Mouse (Mus musculus) macrophage (primary cell): ENCODE results near the gene Ggps1. TPM values are rescaled to one million over a fixed set of nuclear protein-coding genes. Genes with fewer than 3 reads are reported as not detected.
"Not testable (repeated sequence)": the region's sequence is repeated elsewhere in the genome, so short reads cannot be mapped to it uniquely, and the experiment has no call there.

Source experiments
- H3K27ac ChIP-seq: fragments of 350-480 bp; formaldehyde crosslinking; 2 replicates; pipeline ENCODE4 v1.9.0; 2021
- H3K36me3 ChIP-seq: fragments of 350-480 bp; formaldehyde crosslinking; 2 replicates; pipeline ENCODE4 v1.9.0; 2021; ENCODE audit errors: inconsistent target
- H3K4me3 ChIP-seq: fragments of 350-480 bp; formaldehyde crosslinking; 2 replicates; pipeline ENCODE4 v1.9.0; 2021; ENCODE audit errors: inconsistent target
- H3K79me2 ChIP-seq: fragments of 350-480 bp; formaldehyde crosslinking; 2 replicates; pipeline ENCODE4 v1.9.0; 2021; ENCODE audit errors: inconsistent target
- WGBS: methylation state at CpG from one replicate; pipeline ENCODE4 v1.1.7; 2026; ENCODE audit warnings: inconsistent platforms; ENCODE audit not compliant: missing documents; 5-methylcytosine and 5-hydroxymethylcytosine counted together
- polyA plus RNA-seq: library from polyadenylated mRNA; stranded (reverse); fragments of 250-400 nt; gene quantifications from 3 replicates; pipeline ENCODE4 v1.2.4, GENCODE M21; 2018; ENCODE audit warnings: inconsistent platforms

Ggps1 gene
- polyA plus RNA-seq, 1 experiment from 2014 or later, result 19.6 TPM

GRCm38 (mm10) chr13:14021417-14021816 lies 41.9 kb downstream of the Ggps1 start:
- H3K79me2 ChIP-seq, H3K27ac ChIP-seq, H3K4me3 ChIP-seq: not testable (repeated sequence)
- WGBS, result no CpG with 5 or more reads among the region's 12 CpGs
- H3K36me3 ChIP-seq, result peaks cover 13% of the 10 kb centered on the region; the same call in 1 of the 2 replicates

GRCm38 (mm10) chr13:14018852-14019251 lies 44.4 kb downstream of the Ggps1 start:
- 80% methylated on average over 3 of the region's 3 CpGs for WGBS
- Histone ChIP-seq H3K79me2 (no peaks in the 10 kb centered on the region), H3K4me3 (no peak overlapping the region), H3K27ac (no peak overlapping the region), H3K36me3 (peaks cover 13% of the 10 kb centered on the region; the same call in 1 of the 2 replicates)

- no peak overlapping the region for H3K27ac ChIP-seq
- H3K36me3 ChIP-seq, result peaks cover 18% of the 10 kb centered on the region; the same call in 1 of the 2 replicates
- H3K4me3 ChIP-seq, result no peak overlapping the region
- H3K79me2 ChIP-seq, result no peaks in the 10 kb centered on the region
Measured at GRCm38 (mm10) chr13:14018283-14018682, 45.0 kb downstream of the Ggps1 start.

GRCm38 (mm10) chr13:14015609-14016008 lies 47.7 kb downstream of the Ggps1 start:
- Histone ChIP-seq H3K36me3 (peaks cover 20% of the 10 kb centered on the region; the same call in 1 of the 2 replicates), H3K4me3 (no peak overlapping the region), H3K79me2 (no peaks in the 10 kb centered on the region), H3K27ac (no peak overlapping the region)
- 96% methylated on average over 5 of the region's 6 CpGs for WGBS

- 95% methylated on average over 4 of the region's 4 CpGs for WGBS
- no peak overlapping the region for H3K4me3 ChIP-seq
- peaks cover 28% of the 10 kb centered on the region; the same call in 1 of the 2 replicates for H3K36me3 ChIP-seq
- no peaks in the 10 kb centered on the region for H3K79me2 ChIP-seq
- H3K27ac ChIP-seq, result no peak overlapping the region
Measured at GRCm38 (mm10) chr13:14014540-14014939, 48.7 kb downstream of the Ggps1 start.

GRCm38 (mm10) chr13:14014001-14014400 lies 49.3 kb downstream of the Ggps1 start:
- H3K27ac ChIP-seq, result no peak overlapping the region
- H3K4me3 ChIP-seq, result no peak overlapping the region
- H3K36me3 ChIP-seq, result peaks cover 31% of the 10 kb centered on the region; the same call in 1 of the 2 replicates
- no peaks in the 10 kb centered on the region for H3K79me2 ChIP-seq
- WGBS, result 94% methylated on average over 2 of the region's 2 CpGs

GRCm38 (mm10) chr13:14011454-14011995 lies 51.8 kb downstream of the Ggps1 start:
- 99% methylated on average over 3 of the region's 4 CpGs for WGBS
- no peaks in the 10 kb centered on the region for H3K79me2 ChIP-seq
- no peak overlapping the region for H3K27ac ChIP-seq
- H3K36me3 ChIP-seq, result peaks cover 31% of the 10 kb centered on the region; the same call in 1 of the 2 replicates
- no peak overlapping the region for H3K4me3 ChIP-seq

- H3K36me3 ChIP-seq, result peaks cover 63% of the 10 kb centered on the region
- WGBS, result 92% methylated on average over 2 of the region's 2 CpGs
- H3K4me3 ChIP-seq, result no peak overlapping the region
- no peak overlapping the region for H3K27ac ChIP-seq
- no peaks in the 10 kb centered on the region for H3K79me2 ChIP-seq
Measured at GRCm38 (mm10) chr13:14006056-14006455, 57.2 kb downstream of the Ggps1 start.

GRCm38 (mm10) chr13:14004999-14005398 lies 58.3 kb downstream of the Ggps1 start:
- WGBS, result 95% methylated on average over 5 of the region's 5 CpGs
- H3K36me3 ChIP-seq, result peaks cover 60% of the 10 kb centered on the region
- H3K4me3 ChIP-seq, result no peak overlapping the region
- H3K79me2 ChIP-seq, result no peaks in the 10 kb centered on the region
- no peak overlapping the region for H3K27ac ChIP-seq

- Histone ChIP-seq H3K79me2 (no peaks in the 10 kb centered on the region), H3K4me3 (no peak overlapping the region), H3K36me3 (peaks cover 62% of the 10 kb centered on the region), H3K27ac (no peak overlapping the region)
- WGBS, result 92% methylated on average over 4 of the region's 4 CpGs
Measured at GRCm38 (mm10) chr13:14004086-14004485, 59.2 kb downstream of the Ggps1 start.

- 100% methylated on average over 2 of the region's 2 CpGs for WGBS
- Histone ChIP-seq H3K27ac (no peak overlapping the region), H3K79me2 (no peaks in the 10 kb centered on the region), H3K4me3 (no peak overlapping the region), H3K36me3 (peaks cover 72% of the 10 kb centered on the region)
Measured at GRCm38 (mm10) chr13:14002706-14003105, 60.6 kb downstream of the Ggps1 start.

Other genes with a start within 250 kb of the Ggps1 start
- 3.9 to 8.0 TPM (median 6.2 TPM) in 3 replicates for gene B3galnt2, start 109.0 kb downstream of the Ggps1 start, polyA plus RNA-seq
- 22.6 to 29.9 TPM (median 27.4 TPM) in 3 replicates for gene Tbce, start 23.9 kb downstream of the Ggps1 start, polyA plus RNA-seq
- gene Arid4b, start 256 bp downstream of the Ggps1 start, polyA plus RNA-seq, result 10.8 to 17.8 TPM (median 15.1 TPM) in 3 replicates